Mouse (Mus musculus) T-helper 2 cell (primary cell): Measurements from ENCODE around the gene Acot5.

Source experiments
- in situ Hi-C: fragments of 300-600 bp; cut with MboI, MseI; formaldehyde crosslinking; loops from one replicate; pipeline ENCODE4 v1.15.1; 2025; ENCODE audit warnings: high pct_unique_total_duplicates

Gene Acot5

GRCm38 (mm10) chr12:84119584-84119983, 50.5 kb downstream of the Acot5 start:
- in situ Hi-C loops, result no loop called here
